Mouse (Mus musculus) heart, adult 2 months (tissue): Measurements from ENCODE around the gene Pex26. TPM values are rescaled to one million over a fixed set of nuclear protein-coding genes. Genes with fewer than 3 reads are reported as not detected.

Experiments
- DNase-seq, 2 experiments: peaks; one replicate each; pipeline ENCODE4 v3.0.0; 2021
- H3K27ac ChIP-seq: fragments of 200-600 bp; 2 replicates; pipeline ENCODE4 v1.8.1; 2022
- H3K27me3 ChIP-seq: fragments of 200-500 bp; 2 replicates; pipeline ENCODE4 v1.6.1; 2012; ENCODE audit warnings: mild to moderate bottlenecking, low read length, inconsistent platforms, mixed read lengths; ENCODE audit not compliant: control insufficient read depth, insufficient read depth
- H3K36me3 ChIP-seq: fragments of 200-500 bp; 2 replicates; pipeline ENCODE4 v1.6.1; 2012; ENCODE audit warnings: low read length, inconsistent platforms; ENCODE audit not compliant: control insufficient read depth, insufficient read depth
- H3K4me1 ChIP-seq: fragments of 200-500 bp; 2 replicates; pipeline ENCODE4 v1.6.1; 2011; ENCODE audit warnings: low read length; ENCODE audit not compliant: control insufficient read depth, insufficient read depth
- H3K4me3 ChIP-seq: fragments of 200-600 bp; 2 replicates; pipeline ENCODE4 v1.8.1; 2022
- H3K79me2 ChIP-seq: fragments of 200-500 bp; replicated peaks from 2 replicates; pipeline ENCODE4 v1.6.1; 2012; ENCODE audit warnings: mild to moderate bottlenecking, inconsistent platforms, low read length, moderate library complexity, mixed read lengths; ENCODE audit not compliant: control insufficient read depth, insufficient read depth
- H3K9ac ChIP-seq: fragments of 200-500 bp; 2 replicates; pipeline ENCODE4 v1.6.1; 2012; ENCODE audit warnings: low read depth, mild to moderate bottlenecking, control low read depth, inconsistent platforms, low read length, mixed read lengths
- CTCF ChIP-seq: fragments of 200-600 bp; IDR thresholded peaks from 2 replicates; pipeline ENCODE4 v1.8.1; 2022; ENCODE audit warnings: antibody characterized with exemption, mild to moderate bottlenecking, moderate library complexity
- EP300 ChIP-seq: fragments of 200-500 bp; IDR thresholded peaks from 2 replicates; pipeline ENCODE4 v1.6.1; 2011; ENCODE audit warnings: low read depth, low read length, control low read depth; ENCODE audit not compliant: insufficient read depth
- POLR2A ChIP-seq: fragments of 200-500 bp; IDR thresholded peaks from 2 replicates; pipeline ENCODE4 v1.6.1; 2011; ENCODE audit warnings: mild to moderate bottlenecking, low read depth, low read length, control low read depth; ENCODE audit not compliant: insufficient read depth
- WGBS: fragments of 180-500 bp; shearing (Covaris S2); methylation state at CpG from one replicate; pipeline ENCODE4 v1.1.7; 2018; 5-methylcytosine and 5-hydroxymethylcytosine counted together
- intact Hi-C: fragments of 180-260 bp; cut with DNase I; formaldehyde crosslinking; loops from one replicate; pipeline ENCODE4 v1.15.1; 2025
- polyA plus RNA-seq: library from polyadenylated mRNA; depleted of rRNA; stranded (reverse); fragments of >200 nt; gene quantifications from 2 replicates; pipeline ENCODE4 v1.2.3, GENCODE M21; 2012
- total RNA-seq, 2 experiments: library from RNA; stranded (reverse); gene quantifications; 2 replicates each; pipeline ENCODE4 v1.2.3; 2021

The Pex26 gene
- total and polyA plus RNA-seq, 3 experiments: 6.0 to 8.3 (median 6.0) TPM

DNA sequence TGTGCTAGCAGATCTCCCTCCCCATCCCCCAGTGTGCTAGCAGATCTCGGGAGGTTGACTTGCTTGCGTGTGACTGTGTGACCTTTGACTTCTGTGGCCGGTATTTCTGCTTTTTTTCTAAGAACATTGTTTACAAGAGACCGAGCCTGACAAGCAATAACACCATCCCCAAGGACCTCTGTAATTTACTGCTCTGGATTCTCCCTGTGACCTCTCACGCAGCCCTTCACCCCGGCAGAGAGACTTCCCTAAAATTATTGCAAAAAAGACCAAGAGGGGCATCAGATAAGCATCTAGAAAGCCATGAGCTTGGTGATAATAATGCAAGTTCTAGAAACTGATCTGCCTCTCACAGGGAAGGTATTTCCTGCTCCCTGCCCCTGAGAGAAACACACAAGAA lies 41.5 kb downstream of the Pex26 start:
- Histone ChIP-seq H3K4me3 (no peak overlapping the region), H3K27ac (no peak overlapping the region), H3K36me3 (peaks cover 14% of the 10 kb centered on the region), H3K9ac (no peak overlapping the region), H3K79me2 (no peaks in the 10 kb centered on the region), H3K4me1 (peaks cover 2% of the 10 kb centered on the region; the same call in 1 of the 2 replicates), H3K27me3 (no peaks in the 10 kb centered on the region)
- intact Hi-C loops: no loop called here
- WGBS: 30% methylated on average over 6 of the region's 6 CpGs
- no peak for DNase-seq
- TF ChIP-seq CTCF (no peak), EP300 (no peak), POLR2A (no peak)

DNA sequence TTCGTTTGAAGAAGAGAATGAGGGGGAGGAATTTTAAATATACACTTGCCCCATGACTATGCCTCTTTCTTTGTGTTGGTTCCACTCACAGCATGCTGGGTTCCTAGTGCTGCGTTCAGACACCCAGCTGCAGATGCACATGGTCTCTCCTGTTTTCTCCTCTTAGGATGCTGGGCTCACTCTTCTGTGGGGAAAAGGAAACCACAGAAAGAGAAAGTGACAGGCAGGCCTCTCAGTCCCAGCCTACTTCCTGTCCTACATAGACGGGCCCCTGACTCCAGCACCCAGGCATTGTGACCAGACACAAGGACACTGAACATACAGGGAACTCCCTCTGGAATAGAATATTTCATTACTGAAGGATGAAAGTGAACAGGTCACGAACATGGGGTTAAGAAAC lies 42.6 kb downstream of the Pex26 start:
- H3K79me2 ChIP-seq: no peaks in the 10 kb centered on the region
- intact Hi-C loops: no loop called here
- H3K9ac ChIP-seq: no peak overlapping the region
- no peaks in the 10 kb centered on the region for H3K27me3 ChIP-seq
- no peak overlapping the region for H3K4me3 ChIP-seq
- DNase-seq: no peak
- 49% methylated on average over 4 of the region's 4 CpGs for WGBS
- TF ChIP-seq POLR2A (no peak), CTCF (no peak), EP300 (no peak)
- H3K4me1 ChIP-seq: no peaks in the 10 kb centered on the region; the same call in 1 of the 2 replicates
- no peak overlapping the region for H3K27ac ChIP-seq
- peaks cover 11% of the 10 kb centered on the region for H3K36me3 ChIP-seq

GRCm38 (mm10) chr6:121226744-121227143 lies 43.3 kb downstream of the Pex26 start:
- no peak overlapping the region for H3K9ac ChIP-seq
- no peaks in the 10 kb centered on the region; the same call in 1 of the 2 replicates for H3K4me1 ChIP-seq
- 70% methylated on average over 2 of the region's 2 CpGs for WGBS
- H3K79me2 ChIP-seq: no peaks in the 10 kb centered on the region
- no peak overlapping the region for H3K4me3 ChIP-seq
- TF ChIP-seq POLR2A (no peak), CTCF (no peak), EP300 (no peak)
- no peaks in the 10 kb centered on the region for H3K27me3 ChIP-seq
- H3K36me3 ChIP-seq: peaks cover 7% of the 10 kb centered on the region; the same call in 1 of the 2 replicates
- DNase-seq: no peak
- H3K27ac ChIP-seq: no peak overlapping the region
- intact Hi-C loops: no loop called here

DNA sequence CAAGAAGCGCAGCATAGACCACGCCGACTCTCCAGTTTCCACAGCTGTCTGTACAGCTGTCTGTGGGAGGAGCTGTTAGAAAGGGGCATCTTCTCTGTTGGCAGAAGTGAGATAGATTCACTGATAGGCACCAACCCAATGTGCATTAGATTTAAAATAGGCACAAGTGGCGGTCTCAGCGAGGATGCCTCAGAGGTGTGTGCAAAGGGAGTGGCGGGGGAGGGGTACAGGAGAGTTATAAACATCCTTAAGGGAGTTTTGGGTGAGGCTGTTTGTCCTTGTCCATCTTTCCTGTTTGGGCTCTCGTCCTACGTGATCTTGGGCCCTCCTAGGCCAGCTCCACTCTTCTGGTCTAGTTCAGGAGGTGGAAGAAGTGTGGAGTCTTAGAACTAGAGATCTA lies 45.0 kb downstream of the Pex26 start:
- Histone ChIP-seq H3K4me3 (no peak overlapping the region), H3K27me3 (no peaks in the 10 kb centered on the region), H3K9ac (no peak overlapping the region), H3K4me1 (no peaks in the 10 kb centered on the region; the same call in 1 of the 2 replicates), H3K79me2 (no peaks in the 10 kb centered on the region), H3K27ac (no peak overlapping the region), H3K36me3 (peaks cover 5% of the 10 kb centered on the region; the same call in 1 of the 2 replicates)
- TF ChIP-seq EP300 (no peak), POLR2A (no peak)
- WGBS: 69% methylated on average over 8 of the region's 8 CpGs
- no peak for DNase-seq
- intact Hi-C loops: no loop called here

GRCm38 (mm10) chr6:121232652-121233051 lies 49.2 kb downstream of the Pex26 start:
- Histone ChIP-seq H3K9ac (no peak overlapping the region), H3K36me3 (no peaks in the 10 kb centered on the region), H3K4me3 (no peak overlapping the region), H3K79me2 (no peaks in the 10 kb centered on the region), H3K4me1 (no peaks in the 10 kb centered on the region), H3K27ac (no peak overlapping the region), H3K27me3 (no peaks in the 10 kb centered on the region)
- TF ChIP-seq EP300 (no peak), CTCF (no peak), POLR2A (no peak)
- WGBS: 54% methylated on average over 1 of the region's 1 CpGs
- no peak for DNase-seq
- intact Hi-C loops: no loop called here

- H3K79me2 ChIP-seq: no peaks in the 10 kb centered on the region
- no peak overlapping the region for H3K27ac ChIP-seq
- H3K9ac ChIP-seq: no peak overlapping the region
- H3K4me3 ChIP-seq: no peak overlapping the region
- TF ChIP-seq CTCF: no peak
- TF ChIP-seq EP300: no peak
- no peak for DNase-seq
- H3K4me1 ChIP-seq: no peaks in the 10 kb centered on the region
- intact Hi-C loops: no loop called here
- WGBS: 93% methylated on average over 2 of the region's 2 CpGs
- H3K36me3 ChIP-seq: no peaks in the 10 kb centered on the region
- no peaks in the 10 kb centered on the region for H3K27me3 ChIP-seq
Measured at GRCm38 (mm10) chr6:121236386-121236785, 52.9 kb downstream of the Pex26 start.
